Mouse (Mus musculus) heart, adult 2 months (tissue): Measurements from ENCODE around the gene Nxph3.

ENCODE experiments used
- CTCF ChIP-seq: fragments of 200-600 bp; IDR thresholded peaks from 2 replicates; pipeline ENCODE4 v1.8.1; 2022; ENCODE audit warnings: antibody characterized with exemption, mild to moderate bottlenecking, moderate library complexity
- EP300 ChIP-seq: fragments of 200-500 bp; IDR thresholded peaks from 2 replicates; pipeline ENCODE4 v1.6.1; 2011; ENCODE audit warnings: low read depth, low read length, control low read depth; ENCODE audit not compliant: insufficient read depth
- POLR2A ChIP-seq: fragments of 200-500 bp; IDR thresholded peaks from 2 replicates; pipeline ENCODE4 v1.6.1; 2011; ENCODE audit warnings: mild to moderate bottlenecking, low read depth, low read length, control low read depth; ENCODE audit not compliant: insufficient read depth

DNA sequence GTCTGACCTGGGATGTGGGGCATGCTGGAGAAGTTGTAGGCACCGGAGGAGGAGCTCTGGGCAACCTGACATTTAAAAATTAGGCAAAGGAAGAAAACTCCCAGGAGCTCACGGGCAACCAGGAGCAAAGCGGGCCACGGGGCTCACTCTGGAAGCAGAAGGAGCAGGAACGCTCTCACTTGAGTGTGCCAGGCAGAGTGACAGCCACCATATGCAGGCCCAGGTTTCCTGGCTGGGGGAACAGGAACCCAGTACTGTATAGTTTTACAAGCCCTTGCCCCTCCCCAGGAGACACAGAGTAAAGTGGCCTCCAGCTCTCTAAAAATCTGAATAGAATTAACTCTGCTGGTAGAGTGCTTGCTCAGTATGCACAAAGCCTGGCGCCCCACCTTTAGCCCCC is 2.8 kb upstream of the Nxph3 start:
- TF ChIP-seq CTCF (no peak), POLR2A (no peak), EP300 (no peak)
